Mouse (Mus musculus) hematopoietic stem cell, adult 5-6 weeks (primary cell): ENCODE results near the gene Mapk14. TPM values are rescaled to one million over a fixed set of nuclear protein-coding genes. Genes with fewer than 3 reads are reported as not detected.

Experiments used
- ATAC-seq, 2 experiments: fragments of 125-278 bp in 1 of 2; replicated peaks in 1 of 2; 2 replicates each; pipeline ENCODE4 v1.8.0; 2016 to 2017; ENCODE audit warnings: inconsistent platforms in 2 of 2, mild to moderate bottlenecking in 2 of 2, moderate number of reproducible peaks in 2 of 2, low read depth in 1 of 2, moderate TSS enrichment in 1 of 2; ENCODE audit not compliant: low FRiP score in 2 of 2, poor library complexity in 2 of 2, severe bottlenecking in 2 of 2, insufficient read depth in 1 of 2, low TSS enrichment in 1 of 2
- total RNA-seq: library from RNA; stranded (forward); fragments of 172-1452, 232-1000 nt; gene quantifications from 2 replicates; pipeline ENCODE4 v1.2.3, GENCODE M21; 2017

The Mapk14 gene
- total RNA-seq = 79.5 and 163 TPM in 2 replicates

DNA sequence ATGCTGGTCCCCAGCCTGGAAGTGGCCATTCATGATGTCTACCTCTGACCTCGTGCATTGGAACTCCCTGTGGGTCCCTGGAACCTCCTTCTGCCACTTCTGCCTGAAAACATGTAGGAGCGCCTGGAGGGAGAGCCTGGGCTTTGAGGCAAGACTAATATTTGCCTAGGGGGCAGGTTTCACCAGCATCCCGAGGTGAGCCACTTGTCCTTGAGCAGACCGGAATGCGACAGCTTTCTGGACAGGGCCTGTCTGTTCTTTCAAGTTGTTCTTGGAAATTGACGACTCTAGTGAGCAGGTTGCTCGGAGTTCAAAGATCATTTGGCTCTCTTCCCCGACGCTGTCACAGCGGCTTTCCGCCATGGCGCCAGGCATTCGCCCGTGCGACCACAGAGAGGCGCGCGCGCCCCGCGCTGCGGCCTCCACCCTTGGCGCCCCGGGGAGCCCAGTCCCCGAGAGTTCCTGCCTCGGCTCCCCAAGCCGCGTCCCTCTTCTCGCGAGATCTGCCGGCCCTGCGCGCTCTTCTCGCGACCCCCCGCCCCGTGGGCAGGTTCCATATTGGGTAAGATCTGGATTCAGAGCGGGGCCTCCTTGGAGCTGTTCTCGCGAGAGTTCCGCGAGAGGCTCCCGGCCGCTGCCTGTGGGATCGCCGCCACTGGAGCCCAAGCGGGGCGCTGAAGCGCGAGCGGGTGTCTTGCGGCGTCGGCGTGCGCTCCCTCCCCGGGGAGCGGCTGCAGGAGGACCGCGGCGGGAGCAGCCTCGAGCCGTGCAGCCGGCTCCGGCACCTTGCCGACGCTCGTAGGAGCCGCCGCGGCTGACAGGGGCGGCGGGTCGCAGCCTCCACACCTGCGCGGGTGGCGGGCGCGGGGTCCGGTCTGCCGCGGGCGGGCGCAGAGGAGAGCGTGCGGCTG, at the start of gene Mapk14:
Mapk14 (plus strand) TSS at position 554 of the 911 bp plus-strand sequence.
- ATAC-seq = peak; percentile 84 to 88

- ATAC-seq = no peak
These were observed 47.4 kb upstream of the Mapk14 start for GRCm38 (mm10) chr17:28643697-28644096.

DNA sequence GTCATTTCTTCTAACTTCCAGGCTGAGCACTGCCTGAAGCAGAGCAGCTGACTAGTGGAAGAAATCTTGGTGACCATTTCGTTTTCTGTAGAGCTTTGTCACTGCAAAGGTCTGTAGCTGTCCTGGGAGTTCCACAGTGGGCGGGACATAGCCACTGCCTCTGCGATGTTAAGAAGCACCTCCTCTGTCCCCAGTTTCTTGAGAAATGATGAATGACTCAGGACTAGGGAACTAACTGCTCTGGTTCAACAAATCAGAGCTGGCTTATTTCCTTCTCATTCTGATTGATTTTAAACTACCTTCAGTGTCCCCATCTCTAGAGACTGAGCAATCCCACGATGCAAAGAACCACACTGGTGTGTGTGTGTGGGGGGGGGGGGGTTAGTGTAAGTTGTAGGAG, 47.0 kb upstream of the Mapk14 start:
- no peak for ATAC-seq

DNA sequence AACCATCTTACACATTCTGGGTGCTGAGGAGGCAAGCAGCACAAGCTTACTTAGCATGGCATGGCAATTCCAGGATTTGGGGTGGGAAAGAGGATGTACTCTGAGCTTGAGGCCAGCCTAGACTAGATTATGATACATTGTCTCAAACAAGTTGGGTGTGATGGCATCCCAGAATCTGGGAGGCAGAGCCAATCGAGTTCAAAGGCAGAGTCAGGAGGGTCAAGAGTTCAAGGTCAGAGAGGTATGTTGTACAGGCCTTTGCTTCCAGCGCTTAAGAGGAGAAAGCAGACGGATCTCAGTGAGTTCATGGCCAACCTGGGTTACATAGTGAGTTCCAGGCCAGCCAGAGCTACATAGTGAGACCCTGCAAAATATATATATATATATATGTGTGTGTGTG, 44.9 kb upstream of the Mapk14 start:
- no peak for ATAC-seq

GRCm38 (mm10) chr17:28648607-28649370, 42.3 kb upstream of the Mapk14 start:
- peak; percentile 27 to 68; a peak in 2 of 4 replicates for ATAC-seq

DNA sequence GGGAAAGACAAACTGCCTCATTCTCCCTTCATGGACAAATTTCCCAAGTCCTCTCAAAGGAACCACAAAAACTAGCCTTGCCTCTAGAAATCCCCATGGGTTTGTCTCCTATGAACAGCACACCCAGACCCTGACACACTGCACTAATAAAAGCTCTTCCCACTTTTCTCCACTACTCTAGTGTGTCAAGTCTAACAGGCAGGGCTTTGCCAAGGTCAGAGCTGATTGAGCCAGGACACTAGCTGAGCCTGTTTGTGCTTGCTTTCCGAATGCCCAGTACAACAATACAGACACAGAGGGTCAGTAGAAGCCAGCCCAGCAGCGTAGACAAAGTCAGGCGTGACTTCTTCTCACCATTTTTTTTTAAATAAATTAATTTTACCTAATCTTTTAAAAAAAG, 40.9 kb upstream of the Mapk14 start:
- no peak for ATAC-seq

DNA sequence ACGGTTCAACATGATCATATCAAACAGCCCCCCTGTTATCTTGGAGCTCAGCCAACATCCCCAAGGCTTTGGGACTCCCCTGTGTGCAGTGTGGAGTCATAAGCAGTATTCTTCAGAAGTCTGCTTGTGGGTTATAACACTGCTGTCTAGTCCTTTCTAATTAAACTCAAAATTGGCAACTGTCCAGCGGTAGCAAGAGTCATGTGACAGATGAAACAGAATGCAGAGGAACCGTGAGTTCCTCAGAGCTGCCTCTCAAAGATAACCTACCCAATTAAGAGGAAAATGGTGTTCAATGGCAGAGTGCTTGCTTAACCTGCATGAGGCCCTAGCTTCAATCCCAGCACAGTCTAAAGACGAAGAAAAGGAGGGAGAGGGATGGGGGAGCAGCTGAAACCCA, 33.2 kb upstream of the Mapk14 start:
- ATAC-seq = peak in 1 of 2 experiments; percentile 53; a peak in 2 of 4 replicates

- ATAC-seq = no peak
These were observed 31.6 kb upstream of the Mapk14 start for GRCm38 (mm10) chr17:28659564-28659963.

GRCm38 (mm10) chr17:28682311-28683084, 8.6 kb upstream of the Mapk14 start:
- ATAC-seq = peak in 1 of 2 experiments; percentile 66; a peak in 1 of 4 replicates

- no peak for ATAC-seq
These were observed 7.5 kb upstream of the Mapk14 start for GRCm38 (mm10) chr17:28683601-28684000.

GRCm38 (mm10) chr17:28684631-28685030, 6.5 kb upstream of the Mapk14 start:
- ATAC-seq = no peak

- no peak for ATAC-seq
These were observed 3.8 kb upstream of the Mapk14 start for GRCm38 (mm10) chr17:28687354-28687753.

- ATAC-seq = no peak
These were observed 1.4 kb upstream of the Mapk14 start, which contains the start of gene Slc26a8 for GRCm38 (mm10) chr17:28689586-28690283. TSS of gene Slc26a8 (minus strand) at chr17:28690233.

- peak in 1 of 2 experiments; percentile 26; a peak in 1 of 4 replicates for ATAC-seq
These were observed 685 bp downstream of the Mapk14 start for GRCm38 (mm10) chr17:28691687-28692340.

- peak; percentile 47 to 50; a peak in 2 of 4 replicates for ATAC-seq
These were observed 1.2 kb downstream of the Mapk14 start for GRCm38 (mm10) chr17:28692341-28692710.

GRCm38 (mm10) chr17:28693086-28693485, 2.0 kb downstream of the Mapk14 start:
- no peak for ATAC-seq
